Mouse (Mus musculus): ENCODE measurements around the gene Rcor2. TPM values are rescaled to one million over a fixed set of nuclear protein-coding genes. Genes with fewer than 3 reads are reported as not detected.

Gene Rcor2
- polyA plus RNA-seq, 1 experiment from 2014 or later: 1.5 TPM

DNA sequence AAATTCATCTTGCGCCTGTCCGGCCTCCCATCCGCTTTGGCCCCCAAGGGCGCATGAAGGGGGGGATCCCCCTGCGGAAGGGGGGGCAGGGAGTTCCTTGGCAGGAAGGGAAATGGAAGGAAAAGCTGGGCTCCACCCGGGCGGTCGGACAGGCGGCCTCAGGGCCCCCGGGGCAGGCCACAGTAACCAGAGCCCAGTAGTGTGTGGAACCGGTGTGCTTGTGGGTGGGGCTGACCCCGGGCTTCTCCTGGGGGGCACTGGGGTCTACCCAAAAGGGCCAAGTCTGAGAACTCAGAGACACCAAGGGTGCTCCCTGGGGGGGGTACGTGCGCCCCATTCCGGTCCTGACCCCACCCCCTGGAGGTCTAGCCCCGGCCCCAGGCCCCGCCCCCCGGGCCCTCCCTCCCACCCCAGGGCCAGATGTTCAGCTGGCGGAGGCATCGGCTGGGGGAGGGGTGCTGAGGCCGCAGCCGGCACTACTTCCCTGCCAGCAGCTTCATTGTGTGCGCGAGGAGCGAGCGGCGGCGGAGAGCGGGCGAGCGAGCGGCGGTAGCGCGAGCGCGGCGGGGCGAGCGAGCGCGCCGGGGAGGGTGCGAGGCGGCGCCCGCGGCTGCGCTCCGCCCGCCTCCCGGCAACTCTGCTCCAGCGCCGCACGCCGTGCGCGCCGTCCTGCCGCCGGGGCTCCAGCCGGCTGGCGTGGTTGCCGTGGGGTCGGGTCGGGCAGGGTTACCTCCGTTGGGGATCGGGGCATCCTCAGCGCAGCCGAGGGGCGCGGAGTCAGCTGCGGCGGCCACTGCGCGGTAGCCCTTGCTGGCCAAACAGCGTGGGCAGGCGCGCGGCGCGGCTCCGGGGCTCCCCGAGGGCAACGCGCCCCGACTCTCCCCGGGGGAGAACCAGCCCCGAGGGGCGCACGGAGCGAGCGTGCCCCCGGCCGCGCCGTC is 926 bp downstream of the Rcor2 start:
- 2% methylated on average over 51 of the region's 97 CpGs for WGBS
- Histone ChIP-seq H3K36me3 (ENCODE audit: control insufficient read depth, insufficient read depth) (no peaks in the 10 kb centered on the region), H3K27me3 (replicated peaks; ENCODE audit: control insufficient read depth, insufficient read depth, low read length) (no peaks in the 10 kb centered on the region), H3K4me1 (replicated peaks; ENCODE audit: control insufficient read depth, insufficient read depth, low read length) (peaks cover 17% of the 10 kb centered on the region), H3K27ac (ENCODE audit: low read depth, low read length) (peak overlapping the region; percentile 43; the same call in 1 of the 2 replicates), H3K4me2 (replicated peaks; ENCODE audit: low read depth) (peak overlapping the region; percentile 99), H3K9me3 (ENCODE audit: control insufficient read depth) (no peaks in the 10 kb centered on the region), H3K9ac (ENCODE audit: low read depth, low read length) (peak overlapping the region; percentile 68), H3K4me3 (ENCODE audit: low read depth, low read length) (peak overlapping the region; percentile 67)
- peak; percentile 49 for ATAC-seq
- TF ChIP-seq CTCF (IDR thresholded peaks at IDR 0.05; ENCODE audit: low read depth): no peak

DNA sequence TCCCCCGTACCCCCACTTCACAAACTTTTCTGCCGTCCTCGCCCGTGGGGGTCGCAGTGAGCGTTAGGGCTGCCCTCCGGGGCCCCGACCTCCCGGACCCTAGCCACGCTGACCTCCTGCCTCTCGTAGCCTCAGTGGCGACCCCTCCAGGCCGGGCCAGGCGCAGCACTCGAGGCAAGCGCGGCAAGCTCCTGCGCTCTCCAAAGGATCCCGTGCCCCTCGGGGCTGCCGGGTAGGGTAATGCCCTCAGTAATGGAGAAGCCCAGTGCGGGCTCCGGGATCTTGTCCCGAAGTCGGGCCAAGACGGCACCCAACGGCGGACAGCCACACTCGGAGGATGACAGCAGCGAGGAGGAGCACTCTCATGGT is 1.6 kb downstream of the Rcor2 start:
- Histone ChIP-seq H3K27ac (ENCODE audit: low read depth, low read length) (no peak overlapping the region), H3K4me2 (replicated peaks; ENCODE audit: low read depth) (peak overlapping the region; percentile 99), H3K9ac (ENCODE audit: low read depth, low read length) (peak overlapping the region; percentile 68), H3K4me3 (ENCODE audit: low read depth, low read length) (peak overlapping the region; percentile 67), H3K27me3 (replicated peaks; ENCODE audit: control insufficient read depth, insufficient read depth, low read length) (no peaks in the 10 kb centered on the region), H3K36me3 (ENCODE audit: control insufficient read depth, insufficient read depth) (no peaks in the 10 kb centered on the region), H3K9me3 (ENCODE audit: control insufficient read depth) (no peaks in the 10 kb centered on the region), H3K4me1 (replicated peaks; ENCODE audit: control insufficient read depth, insufficient read depth, low read length) (peaks cover 17% of the 10 kb centered on the region)
- ATAC-seq: peak; percentile 37
- WGBS: under 1% methylated on average over 28 of the region's 30 CpGs
- TF ChIP-seq CTCF (IDR thresholded peaks at IDR 0.05; ENCODE audit: low read depth): peak; percentile 87

DNA sequence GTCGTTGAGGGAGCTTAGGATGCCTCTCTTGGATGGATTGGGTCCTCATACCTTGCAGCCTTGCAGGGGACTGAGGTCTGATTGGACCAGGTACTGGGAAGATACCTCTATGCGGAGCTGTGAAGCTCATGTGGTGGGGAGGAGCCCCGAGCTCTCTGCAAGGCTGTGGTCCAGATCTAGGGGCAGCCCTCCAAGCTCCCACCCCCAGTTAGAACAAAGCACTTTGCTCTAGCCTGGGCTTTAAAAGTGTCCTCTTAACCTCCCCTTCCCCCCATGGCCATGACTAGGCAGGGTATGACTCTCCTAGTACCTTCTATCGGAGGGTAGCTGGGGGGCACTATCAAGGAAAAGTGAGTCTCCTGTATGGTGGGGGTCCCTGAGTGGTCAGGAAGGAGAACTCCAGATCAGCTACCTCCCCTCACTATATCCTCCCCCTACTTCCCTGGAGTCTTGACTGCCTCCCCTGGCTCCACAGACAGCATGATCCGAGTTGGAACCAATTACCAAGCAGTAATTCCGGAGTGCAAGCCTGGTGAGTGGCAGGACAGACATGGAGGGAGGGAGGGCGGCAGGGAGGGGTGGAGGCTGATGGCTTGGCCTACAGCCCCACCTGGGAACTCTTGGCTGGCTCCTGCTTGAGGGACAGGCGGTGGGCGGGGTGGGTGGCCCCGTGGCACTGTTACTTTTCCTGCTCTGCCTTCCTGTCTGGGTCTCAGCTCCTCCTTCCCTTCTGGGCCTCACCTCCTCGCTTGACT is 2.3 kb downstream of the Rcor2 start:
- TF ChIP-seq CTCF (IDR thresholded peaks at IDR 0.05; ENCODE audit: low read depth): no peak
- WGBS: 20% methylated on average over 11 of the region's 11 CpGs
- H3K9ac ChIP-seq (ENCODE audit: low read depth, low read length): 0 out of 2 replicates have a peak overlapping the region, but pooled peaks have one; percentile 68
- peak overlapping the region; percentile 99 for H3K4me2 ChIP-seq (replicated peaks; ENCODE audit: low read depth)
- peaks cover 17% of the 10 kb centered on the region for H3K4me1 ChIP-seq (replicated peaks; ENCODE audit: control insufficient read depth, insufficient read depth, low read length)
- no peak overlapping the region for H3K27ac ChIP-seq (ENCODE audit: low read depth, low read length)
- H3K9me3 ChIP-seq (ENCODE audit: control insufficient read depth): no peaks in the 10 kb centered on the region
- ATAC-seq: no peak
- H3K27me3 ChIP-seq (replicated peaks; ENCODE audit: control insufficient read depth, insufficient read depth, low read length): no peaks in the 10 kb centered on the region
- H3K36me3 ChIP-seq (ENCODE audit: control insufficient read depth, insufficient read depth): 0 out of 2 replicates have a peak, but pooled peaks cover 6% of the 10 kb centered on the region
- peak overlapping the region; percentile 67 for H3K4me3 ChIP-seq (ENCODE audit: low read depth, low read length)

DNA sequence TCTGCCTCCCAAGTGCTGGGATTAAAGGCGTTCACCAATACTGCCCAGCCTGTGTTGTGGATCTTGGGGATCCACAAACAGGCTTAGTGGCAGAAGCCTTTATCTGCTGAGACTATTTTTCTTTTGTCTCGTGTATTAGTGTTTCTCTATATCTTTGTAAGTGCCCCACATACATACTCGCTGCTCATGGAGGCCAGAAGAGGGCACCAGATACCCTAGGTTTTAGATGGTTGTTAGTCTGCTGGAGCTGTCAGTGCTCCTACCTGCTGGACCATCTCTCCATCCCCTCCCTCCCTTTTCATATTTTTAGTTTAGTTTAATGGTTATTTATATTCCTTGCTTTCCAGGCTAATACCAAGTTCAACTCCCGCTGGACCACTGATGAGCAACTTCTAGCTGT is 6.4 kb downstream of the Rcor2 start:
- ATAC-seq: no peak
- no peak overlapping the region for H3K4me3 ChIP-seq (ENCODE audit: low read depth, low read length)
- no peaks in the 10 kb centered on the region for H3K27me3 ChIP-seq (replicated peaks; ENCODE audit: control insufficient read depth, insufficient read depth, low read length)
- TF ChIP-seq CTCF (IDR thresholded peaks at IDR 0.05; ENCODE audit: low read depth): peak; percentile 49
- no peak overlapping the region for H3K9ac ChIP-seq (ENCODE audit: low read depth, low read length)
- H3K27ac ChIP-seq (ENCODE audit: low read depth, low read length): no peak overlapping the region
- no peaks in the 10 kb centered on the region for H3K9me3 ChIP-seq (ENCODE audit: control insufficient read depth)
- peaks cover 33% of the 10 kb centered on the region for H3K36me3 ChIP-seq (ENCODE audit: control insufficient read depth, insufficient read depth)
- peaks cover 9% of the 10 kb centered on the region; the same call in 1 of the 2 replicates for H3K4me1 ChIP-seq (replicated peaks; ENCODE audit: control insufficient read depth, insufficient read depth, low read length)
- 94% methylated on average over 4 of the region's 4 CpGs for WGBS
- no peak overlapping the region for H3K4me2 ChIP-seq (replicated peaks; ENCODE audit: low read depth)

DNA sequence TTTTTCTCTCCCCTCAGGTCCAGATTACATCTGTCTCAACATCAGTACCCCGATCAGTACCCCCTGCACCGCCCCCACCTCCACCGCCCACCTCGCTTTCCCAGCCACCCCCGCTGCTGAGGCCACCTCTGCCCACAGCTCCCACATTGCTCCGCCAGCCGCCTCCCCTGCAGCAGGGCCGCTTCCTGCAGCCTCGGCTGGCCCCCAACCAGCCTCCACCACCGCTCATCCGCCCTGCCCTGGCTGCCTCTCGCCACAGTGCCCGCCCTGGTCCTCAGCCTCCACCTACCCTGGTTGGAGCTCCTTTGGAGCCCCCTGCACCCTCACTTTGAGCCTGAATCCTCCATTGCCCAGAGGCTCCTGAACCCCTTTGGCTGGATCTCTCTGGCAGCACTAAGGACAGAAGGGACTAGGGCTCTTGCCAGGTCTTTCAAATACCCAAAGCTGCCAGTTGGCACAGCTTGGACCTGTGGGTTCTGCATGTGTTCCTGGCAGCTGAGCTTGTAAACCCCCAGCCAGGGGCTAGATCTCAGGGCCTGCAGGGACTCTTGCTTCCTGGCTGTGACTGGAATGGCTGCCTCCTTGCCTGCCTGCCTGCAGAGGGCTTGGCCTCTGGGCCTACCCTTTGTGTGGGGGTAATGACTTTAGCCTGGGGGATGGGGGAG is 7.3 kb downstream of the Rcor2 start:
- Histone ChIP-seq H3K9me3 (ENCODE audit: control insufficient read depth) (no peaks in the 10 kb centered on the region), H3K9ac (ENCODE audit: low read depth, low read length) (no peak overlapping the region), H3K4me2 (replicated peaks; ENCODE audit: low read depth) (no peak overlapping the region), H3K4me3 (ENCODE audit: low read depth, low read length) (no peak overlapping the region), H3K4me1 (replicated peaks; ENCODE audit: control insufficient read depth, insufficient read depth, low read length) (peaks cover under 1% of the 10 kb centered on the region; the same call in 1 of the 2 replicates), H3K27ac (ENCODE audit: low read depth, low read length) (no peak overlapping the region; the same call in 1 of the 2 replicates), H3K27me3 (replicated peaks; ENCODE audit: control insufficient read depth, insufficient read depth, low read length) (no peaks in the 10 kb centered on the region), H3K36me3 (ENCODE audit: control insufficient read depth, insufficient read depth) (peaks cover 43% of the 10 kb centered on the region)
- WGBS: 87% methylated on average over 13 of the region's 13 CpGs
- no peak for ATAC-seq
- TF ChIP-seq CTCF (IDR thresholded peaks at IDR 0.05; ENCODE audit: low read depth): no peak
